Mouse (Mus musculus): ENCODE data around the gene Tenm1.

Tenm1 gene

DNA sequence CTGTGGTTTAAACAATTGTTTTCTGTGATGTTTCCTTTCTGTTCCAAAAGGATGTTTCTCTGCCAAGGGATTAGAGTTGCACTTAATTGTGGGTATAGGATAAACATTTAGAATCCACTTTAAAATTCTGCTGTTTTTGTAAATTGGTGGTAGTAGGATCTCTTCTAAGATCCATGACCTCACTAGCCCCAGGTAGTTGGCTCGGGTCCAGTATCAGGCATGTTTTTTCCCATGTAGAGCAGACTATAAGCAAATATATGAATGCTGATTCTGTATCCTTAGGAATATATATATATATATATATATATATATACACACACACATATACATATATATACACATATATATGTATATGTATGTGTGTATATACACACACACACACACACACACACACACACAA is 567.2 kb downstream of the Tenm1 start:
- DNase-seq (ENCODE audit: low read depth, low spot score), result peak; percentile 7

DNA sequence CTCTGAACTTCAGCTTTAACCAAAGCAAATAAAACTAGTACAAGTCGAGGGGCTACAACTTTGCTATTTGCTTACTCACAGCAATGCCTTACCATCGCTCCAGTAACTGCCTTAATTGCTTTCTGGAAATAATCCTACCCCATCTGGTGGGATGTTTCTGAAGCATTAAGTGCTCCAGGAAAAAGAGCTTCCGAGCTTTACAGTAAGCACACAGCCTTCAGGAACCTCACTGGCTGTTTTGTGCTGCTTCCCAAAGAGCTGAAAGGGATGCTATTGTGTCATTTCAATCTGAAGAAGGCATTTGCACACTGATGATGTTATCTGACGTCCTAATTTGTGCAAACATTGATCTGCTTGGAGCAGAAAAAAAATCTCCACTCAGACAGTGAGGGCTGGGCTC is 647.4 kb downstream of the Tenm1 start:
- peak; percentile 30 for DNase-seq (ENCODE audit: low read depth, low spot score)

DNA sequence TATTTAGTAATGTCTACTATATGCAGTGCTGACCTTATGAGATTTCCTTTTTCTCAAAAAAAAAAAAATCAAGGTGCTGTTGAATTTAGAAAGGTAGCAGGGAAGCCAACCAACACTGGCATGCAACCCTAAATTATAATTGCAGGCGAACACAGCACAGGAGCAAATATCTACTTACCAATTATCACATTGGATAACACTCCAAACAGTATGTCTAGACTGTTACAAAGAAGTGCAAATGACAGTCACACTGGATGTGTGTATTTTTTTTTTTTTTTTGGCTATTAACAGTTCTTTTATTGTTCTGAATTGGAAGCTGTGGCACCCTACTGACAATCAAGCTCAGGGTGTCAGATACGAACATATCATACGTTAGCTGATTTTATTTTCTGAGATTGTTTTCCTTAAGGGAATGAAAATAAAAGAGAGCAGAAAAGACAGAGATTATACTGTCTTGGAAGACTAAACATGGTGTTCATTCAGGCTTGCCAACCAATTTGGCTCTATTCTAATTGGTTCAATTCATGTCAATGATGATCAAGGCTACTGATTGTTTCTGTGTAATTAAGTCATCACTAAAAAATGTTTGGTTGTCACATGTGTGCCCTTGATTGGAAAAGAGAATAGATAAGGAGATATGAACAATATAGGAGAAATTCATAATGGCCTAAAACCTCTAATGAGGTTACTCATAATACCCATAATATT is 710.7 kb downstream of the Tenm1 start:
- DNase-seq (ENCODE audit: low read depth, low spot score), result no peak

DNA sequence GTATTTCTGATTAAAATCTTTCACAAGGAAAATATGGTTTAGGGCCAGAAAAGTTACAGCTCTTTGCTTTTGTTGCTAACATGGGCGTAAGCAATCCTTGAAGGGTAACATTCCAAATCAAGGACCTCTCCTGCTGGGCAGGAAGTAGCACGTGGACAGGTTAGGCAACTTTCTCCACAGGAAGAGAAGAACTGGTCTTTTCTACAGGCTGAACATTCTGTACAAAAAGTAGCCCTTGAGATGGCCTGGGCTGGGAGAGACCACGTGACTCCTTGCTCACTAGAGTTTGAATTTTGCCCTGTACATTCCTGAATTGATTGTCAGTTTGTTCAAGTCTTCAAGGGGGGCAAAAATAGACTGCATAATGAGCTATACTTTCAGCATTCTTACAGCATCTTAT is 728.6 kb downstream of the Tenm1 start:
- no peak for DNase-seq (ENCODE audit: low read depth, low spot score)

DNA sequence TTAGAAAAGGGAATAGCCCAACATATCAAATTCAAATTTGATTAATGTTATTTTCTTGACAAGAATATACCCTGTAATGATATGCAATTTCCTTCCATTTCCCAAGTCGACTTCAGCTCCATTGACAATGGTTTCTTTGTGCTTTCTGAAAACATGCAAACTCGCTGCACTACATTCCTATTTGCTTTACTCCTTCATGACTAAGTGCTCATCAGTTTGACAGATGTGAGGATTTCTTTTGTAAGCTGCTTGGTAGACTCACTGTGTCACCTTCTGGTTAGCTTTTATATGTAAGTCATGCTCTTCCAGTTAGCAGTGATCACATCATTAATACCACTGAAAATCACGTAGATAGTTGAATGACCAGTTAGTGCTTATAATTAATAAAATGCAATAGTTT is 781.8 kb downstream of the Tenm1 start:
- no peak for DNase-seq (ENCODE audit: low read depth, low spot score)

DNA sequence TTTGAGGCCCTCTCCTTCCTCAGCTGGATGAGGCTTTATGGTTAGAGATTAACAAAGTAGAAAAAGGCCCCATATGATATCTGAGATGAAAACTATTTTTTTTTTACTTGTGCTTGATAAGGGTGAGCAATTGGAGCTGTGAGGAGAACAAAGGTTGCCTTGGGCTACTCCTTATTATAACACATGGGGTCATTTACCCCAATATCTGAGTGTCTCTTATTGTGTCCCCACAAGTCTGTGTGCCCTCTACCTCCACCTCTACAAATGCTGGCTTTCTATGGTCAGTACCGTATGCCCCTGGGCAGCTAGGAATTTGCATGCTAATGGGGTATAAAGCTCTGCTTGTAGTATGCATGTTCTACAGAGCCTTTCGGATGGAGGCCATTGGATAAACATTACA is 848.4 kb downstream of the Tenm1 start:
- DNase-seq (ENCODE audit: low read depth, low spot score), result no peak

DNA sequence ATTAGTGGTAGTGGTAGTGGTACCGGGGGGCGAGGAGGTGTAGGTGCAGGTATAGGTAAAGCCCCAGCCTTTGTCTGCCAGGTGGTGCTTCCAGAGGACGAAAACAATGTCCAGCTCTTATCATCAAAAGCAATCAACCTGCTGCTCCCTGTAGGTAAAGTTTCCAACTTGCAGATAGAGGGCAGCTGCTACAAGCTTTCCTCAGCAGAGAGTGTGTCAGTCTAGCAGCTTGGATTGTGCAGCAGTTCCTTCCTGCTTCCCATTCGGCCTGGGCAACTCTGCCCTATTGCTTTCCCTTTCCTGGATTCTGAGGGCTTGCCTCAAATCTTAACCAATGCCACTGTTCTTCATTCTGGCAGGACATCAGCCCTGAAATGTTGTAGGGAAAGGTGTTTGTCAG is 870.2 kb downstream of the Tenm1 start:
- peak; percentile 51 for DNase-seq (ENCODE audit: low read depth, low spot score)

DNA sequence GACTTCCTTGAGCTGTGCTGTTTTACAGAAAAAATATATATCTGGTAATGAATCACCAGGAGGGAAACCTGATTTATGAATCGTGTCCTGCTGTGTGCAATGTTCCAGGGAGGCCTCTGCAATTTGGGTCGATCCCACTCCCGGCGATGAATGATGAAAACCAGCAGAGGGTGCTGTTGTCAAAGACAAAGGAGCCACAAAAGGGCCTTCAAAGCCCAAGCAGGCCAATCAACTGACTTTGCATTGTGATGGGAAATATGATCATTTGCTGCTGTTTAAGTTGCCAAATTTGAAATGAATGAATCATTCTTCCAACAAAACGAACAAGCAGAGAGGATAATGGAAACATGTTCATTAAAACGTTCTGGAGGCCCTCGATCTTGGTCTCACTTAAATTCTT is 871.6 kb downstream of the Tenm1 start:
- peak; percentile 79 for DNase-seq (ENCODE audit: low read depth, low spot score)

DNA sequence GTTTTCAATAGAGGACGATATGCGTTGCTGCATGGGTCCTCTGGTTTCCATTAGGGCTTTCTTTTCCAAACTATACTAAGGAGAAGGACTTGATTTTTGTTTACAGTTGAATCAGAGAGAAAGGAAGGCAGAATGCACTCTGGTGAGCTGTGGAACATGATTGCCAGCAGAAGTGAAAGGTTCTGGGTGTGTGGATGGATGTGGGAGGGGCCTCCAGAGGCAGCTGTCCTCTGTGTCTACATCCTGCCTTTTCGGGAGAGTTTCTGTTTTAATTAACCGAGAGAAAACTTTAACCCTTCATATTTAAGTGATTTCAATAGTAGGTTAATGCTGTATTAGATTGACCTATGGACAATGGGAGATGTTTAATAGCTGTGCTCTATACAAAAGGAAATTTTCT is 880.4 kb downstream of the Tenm1 start:
- no peak for DNase-seq (ENCODE audit: low read depth, low spot score)

DNA sequence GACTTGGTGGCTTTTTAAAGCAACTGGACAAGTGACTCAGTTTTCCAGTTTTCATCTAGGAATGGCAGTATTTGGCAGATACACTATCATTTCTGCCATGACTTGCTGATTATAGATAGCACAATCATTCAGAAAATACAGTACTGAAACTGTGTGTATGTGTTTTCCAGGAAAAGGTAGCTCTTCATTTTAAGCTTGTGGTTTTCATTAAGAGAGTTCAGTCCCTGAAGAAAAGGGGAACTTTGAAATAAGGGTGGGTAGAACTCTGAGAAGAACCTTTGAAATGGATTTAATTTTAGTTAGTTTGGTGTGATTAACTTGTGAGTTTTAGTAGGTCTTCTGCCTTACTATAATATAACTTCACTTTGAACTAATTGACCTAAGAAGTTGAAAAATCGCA is 883.9 kb downstream of the Tenm1 start:
- no peak for DNase-seq (ENCODE audit: low read depth, low spot score)

DNA sequence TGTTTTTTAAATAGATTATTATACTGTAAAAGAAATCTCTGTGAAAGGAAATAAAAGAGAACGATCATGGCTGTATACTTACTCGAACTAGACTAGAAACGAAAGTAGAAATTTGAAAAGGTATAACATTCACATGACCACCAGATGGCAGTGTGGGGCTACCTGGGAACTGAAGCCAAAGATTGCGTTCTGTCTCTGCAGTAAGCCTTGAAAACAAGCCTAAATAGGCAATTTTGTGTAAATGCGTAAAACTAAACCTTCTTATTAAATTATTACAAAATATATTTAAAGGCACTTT is 888.2 kb downstream of the Tenm1 start:
- DNase-seq (ENCODE audit: low read depth, low spot score), result peak; percentile 91

DNA sequence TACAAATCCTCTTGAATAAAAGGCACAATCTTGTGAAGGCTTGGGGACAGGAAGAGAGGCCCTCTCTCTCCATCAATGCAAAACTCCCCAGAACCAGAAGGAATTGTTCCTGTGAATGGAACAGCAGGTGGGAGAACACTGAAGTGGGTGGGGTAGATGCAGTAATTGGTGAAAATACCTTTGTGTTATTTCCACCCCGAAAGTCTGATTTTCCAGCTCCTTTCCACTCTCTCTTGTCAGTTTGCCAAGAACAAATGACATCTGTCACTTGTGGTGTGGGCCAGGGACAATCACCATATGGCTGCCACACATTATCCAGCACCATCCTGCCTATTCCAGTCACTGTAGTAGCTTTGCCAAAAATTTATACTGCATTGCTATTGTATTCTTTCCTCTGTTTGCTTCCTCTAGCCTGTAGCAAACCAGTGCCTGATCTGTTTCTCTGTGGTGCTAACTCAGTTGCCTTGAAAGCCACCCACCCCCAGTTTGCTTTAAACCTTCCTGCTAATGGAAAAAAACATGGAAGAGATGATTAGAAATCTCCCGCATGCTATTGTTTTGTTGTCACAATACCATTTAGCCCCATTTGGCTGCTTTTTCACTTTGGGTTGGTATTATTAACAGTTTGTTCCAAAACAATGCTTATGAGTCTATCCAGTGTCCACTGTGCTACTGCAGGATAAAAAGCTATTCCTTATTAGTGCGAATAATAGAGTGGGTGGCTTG is 888.7 kb downstream of the Tenm1 start:
- DNase-seq (ENCODE audit: low read depth, low spot score), result peak; percentile 95

DNA sequence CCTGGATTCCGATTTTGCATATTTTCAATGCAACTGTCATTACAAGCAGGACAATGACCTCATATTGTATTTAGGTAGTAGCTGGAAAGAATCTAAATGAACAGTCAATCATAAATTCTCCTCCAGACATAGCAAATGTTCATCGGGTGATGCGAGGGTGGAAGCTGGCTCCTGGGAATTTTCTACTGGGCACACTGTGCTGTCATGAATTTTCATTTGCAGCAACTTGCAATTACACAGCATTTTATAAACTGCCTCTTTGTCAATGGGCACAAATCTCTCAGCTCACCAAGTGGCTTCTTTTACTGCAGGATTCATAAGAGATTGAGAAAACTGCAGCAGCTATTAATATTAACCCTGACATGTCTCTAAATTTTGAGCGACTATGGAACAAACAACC is 898.2 kb downstream of the Tenm1 start:
- DNase-seq (ENCODE audit: low read depth, low spot score), result peak; percentile 31

DNA sequence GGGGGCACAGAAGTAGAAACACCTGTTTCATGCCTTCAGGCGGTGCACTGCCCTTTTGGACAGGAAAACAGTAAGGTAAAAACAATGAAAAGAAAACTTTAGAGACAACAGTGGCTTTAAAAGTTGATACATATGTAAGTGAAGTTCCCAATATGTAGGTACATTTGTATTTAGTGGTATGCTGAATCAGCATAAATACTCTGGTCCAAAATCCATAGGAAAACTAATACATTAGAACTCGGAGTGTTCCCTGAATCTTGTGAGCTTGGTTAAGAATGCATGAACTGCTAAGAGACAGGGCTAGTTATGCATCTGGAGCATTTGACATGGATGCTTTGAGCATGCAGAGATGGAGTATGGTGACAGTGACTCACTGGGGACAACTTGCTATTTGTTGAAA is 906.1 kb downstream of the Tenm1 start:
- no peak for DNase-seq (ENCODE audit: low read depth, low spot score)

DNA sequence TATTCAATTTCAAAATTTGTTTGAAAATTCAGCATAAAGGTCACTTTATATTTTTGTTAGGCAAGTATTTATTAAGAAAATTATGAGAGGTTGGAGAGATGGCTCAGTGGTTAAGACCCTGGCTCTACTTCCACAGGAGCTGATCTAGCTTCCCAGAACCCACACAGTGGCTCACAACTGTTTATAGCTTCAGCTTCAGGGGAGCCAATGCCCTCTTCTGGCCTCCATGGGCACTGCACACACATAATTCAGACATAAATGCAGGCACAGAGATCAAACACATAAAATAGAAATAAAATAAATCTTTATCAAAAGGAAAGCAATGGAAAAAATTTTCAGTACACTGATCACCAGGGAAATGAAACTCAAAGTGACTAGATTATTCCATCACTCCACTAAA is 916.4 kb downstream of the Tenm1 start:
- no peak for DNase-seq (ENCODE audit: low read depth, low spot score)

DNA sequence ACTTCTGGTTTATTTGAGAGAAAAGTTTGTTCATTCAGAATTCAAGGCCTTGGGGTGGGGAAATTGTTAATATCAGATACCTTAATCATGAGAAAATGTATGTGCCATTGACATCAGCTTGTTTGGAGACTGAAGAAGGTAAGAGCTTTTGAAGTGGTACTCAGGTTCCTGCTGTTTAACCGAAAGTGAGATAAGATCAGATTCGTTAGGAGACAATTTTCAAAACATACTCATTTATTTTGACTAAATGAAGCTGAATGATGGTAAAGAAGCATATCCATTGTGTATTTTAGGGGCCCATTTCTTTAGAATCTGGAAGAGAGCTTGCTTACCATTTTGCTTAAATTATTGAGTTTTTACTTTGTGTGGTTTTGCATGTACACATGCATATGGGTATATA is 917.8 kb downstream of the Tenm1 start:
- no peak for DNase-seq (ENCODE audit: low read depth, low spot score)

DNA sequence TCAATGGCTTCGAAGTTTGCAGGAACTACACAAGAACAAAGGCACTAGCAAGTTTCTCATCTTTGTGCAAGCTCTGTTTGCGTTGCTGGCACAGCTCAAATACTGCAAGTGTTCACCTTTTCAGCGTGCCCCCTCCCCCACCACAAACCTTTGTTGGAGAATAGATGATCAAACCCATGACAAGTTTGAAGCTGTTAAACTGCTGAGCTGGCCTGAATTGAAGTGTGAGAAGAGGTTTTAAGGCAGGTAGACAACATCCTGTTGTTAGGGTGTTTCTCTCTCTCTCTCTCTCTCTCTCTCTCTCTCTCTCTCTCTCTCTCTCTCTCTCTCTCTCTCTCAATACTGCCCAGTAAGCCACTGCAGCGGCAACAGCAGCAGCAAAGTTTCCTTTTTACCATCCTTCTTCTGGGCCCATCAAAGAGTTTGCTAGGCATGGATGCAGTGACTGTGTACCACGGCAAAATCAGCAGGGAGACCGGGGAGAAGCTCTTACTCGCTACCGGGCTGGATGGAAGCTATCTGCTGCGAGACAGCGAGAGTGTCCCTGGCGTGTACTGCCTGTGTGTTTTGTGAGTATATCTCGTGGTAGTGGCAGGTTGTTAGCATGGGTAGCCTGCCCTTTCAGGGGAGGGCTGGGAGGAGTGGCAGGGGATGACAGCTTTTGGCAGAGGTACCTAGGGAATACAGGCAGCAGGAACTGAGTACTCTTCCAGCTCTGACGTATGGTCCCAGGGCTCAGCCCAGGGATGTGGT is 926.5 kb downstream of the Tenm1 start, which contains the start of gene Sh2d1a:
Gene Sh2d1a (plus strand): TSS at position 163 of the 753 bp plus-strand sequence.
- DNase-seq (ENCODE audit: low read depth, low spot score), result no peak

DNA sequence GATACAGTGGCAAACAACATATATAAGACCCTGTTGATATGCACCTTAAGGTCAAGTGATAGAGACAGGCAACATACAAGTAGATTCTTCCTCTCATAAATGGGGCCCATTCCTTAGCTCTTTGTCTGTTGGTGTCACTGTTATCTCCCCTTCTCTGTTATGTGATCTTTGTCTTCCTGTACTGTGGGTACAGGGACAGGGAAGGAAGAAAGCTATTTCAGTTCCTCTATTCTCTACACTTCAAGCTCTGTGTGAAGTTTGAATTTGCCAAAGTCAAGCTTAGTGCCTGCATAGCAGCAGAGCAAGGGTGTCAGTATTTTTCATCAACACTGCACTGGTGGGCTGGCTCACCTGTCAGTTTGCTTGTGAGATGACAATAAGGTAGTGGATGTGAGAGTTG is 928.4 kb downstream of the Tenm1 start:
- no peak for DNase-seq (ENCODE audit: low read depth, low spot score)

DNA sequence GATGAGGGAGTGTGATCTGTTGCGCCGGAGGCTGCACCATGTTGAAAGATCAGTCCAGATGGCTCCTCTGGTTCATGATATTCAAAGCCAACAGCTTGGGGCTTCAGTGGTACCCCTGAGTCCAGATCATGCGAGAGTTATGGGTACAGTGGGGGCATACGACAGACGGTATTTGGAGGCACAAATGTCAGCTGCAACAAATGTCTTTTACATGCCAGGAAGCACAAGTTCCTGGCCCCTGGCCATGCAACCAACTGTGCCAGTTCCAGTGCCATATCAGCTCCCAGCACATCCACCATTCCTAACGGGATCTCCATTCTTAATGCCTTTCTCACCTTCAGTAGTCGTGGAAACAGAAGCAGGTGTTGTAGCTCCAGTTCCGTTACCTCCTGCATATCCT is 938.6 kb downstream of the Tenm1 start:
- DNase-seq (ENCODE audit: low read depth, low spot score), result peak; percentile 49

DNA sequence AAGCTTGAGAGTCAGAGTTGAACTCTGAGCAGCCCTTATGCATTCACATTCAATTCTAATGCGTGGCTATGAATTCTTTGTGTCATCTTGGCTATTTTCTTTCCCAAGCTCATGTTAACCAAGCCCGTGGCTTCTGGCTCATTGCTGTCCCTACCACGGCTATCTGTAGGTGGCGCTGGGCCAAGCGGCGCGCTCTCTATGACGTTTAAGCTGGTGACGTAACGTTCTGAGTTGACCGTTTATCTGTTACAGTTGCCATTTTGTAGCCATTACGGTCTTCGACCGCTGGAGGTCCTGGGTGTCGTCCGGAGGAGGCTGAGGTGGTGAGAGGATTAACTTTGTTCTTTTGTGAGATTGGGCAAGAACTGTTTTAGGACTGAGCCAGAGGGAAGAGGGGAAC is 939.5 kb downstream of the Tenm1 start, which contains the start of gene Tex13c2:
Gene Tex13c2 (plus strand): TSS at position 246 of the 400 bp plus-strand sequence.
- DNase-seq (ENCODE audit: low read depth, low spot score), result no peak
